ENCODE assay signal across 17 mouse cellular contexts in genomic region chr1:174004352-174005109, GRCm38 (mm10). TPM values are rescaled to one million over a fixed set of nuclear protein-coding genes. Genes with fewer than 3 reads are reported as not detected.
"Had no signal": no experiment of that assay in that cellular context is flagged by ENCODE, and none has a peak within 500 bp of the region (broad histone marks: within the 10 kb centered on the region; RNA-seq: fewer than 3 reads in every experiment).

No protein-coding gene starts in this region.

RNA-seq across cellular contexts. Expression of gene Ifi202b, which starts 22.0 kb away (rescaled TPM):
- total RNA-seq: midbrain, postnatal 0 days had no signal
- polyA plus RNA-seq: liver, embryonic 12.5 days; liver, embryonic 14.5 days; liver, embryonic 16.5 days; lung, embryonic 14.5 days; lung, embryonic 16.5 days; midbrain, embryonic 10.5 days; midbrain, embryonic 13.5 days; midbrain, embryonic 15.5 days; midbrain, postnatal 0 days; neural tube, embryonic 11.5 days; neural tube, embryonic 13.5 days; neural tube, embryonic 15.5 days; spleen, adult 2 months had no signal

RNA-seq across cellular contexts. Expression of gene Ifi205, which starts 27.1 kb away (rescaled TPM):
- polyA plus RNA-seq: midbrain, embryonic 10.5 days; midbrain, embryonic 13.5 days; midbrain, postnatal 0 days; neural tube, embryonic 11.5 days; neural tube, embryonic 13.5 days; neural tube, embryonic 15.5 days had no signal

RNA-seq across cellular contexts. Expression of gene Olfr433, which starts 36.0 kb away (rescaled TPM):
- total RNA-seq: midbrain, postnatal 0 days had no signal
- polyA plus RNA-seq: lung, embryonic 14.5 days; lung, embryonic 16.5 days; midbrain, embryonic 10.5 days; midbrain, embryonic 13.5 days; midbrain, embryonic 15.5 days; midbrain, postnatal 0 days; myocyte; neural tube, embryonic 11.5 days; neural tube, embryonic 13.5 days; neural tube, embryonic 15.5 days; stomach, embryonic 14.5 days had no signal

RNA-seq across cellular contexts. Expression of gene Olfr432, which starts 44.5 kb away (rescaled TPM):
- total RNA-seq: midbrain, postnatal 0 days had no signal
- polyA plus RNA-seq: liver, embryonic 12.5 days; liver, embryonic 14.5 days; liver, embryonic 16.5 days; lung, embryonic 14.5 days; lung, embryonic 16.5 days; midbrain, embryonic 10.5 days; midbrain, embryonic 13.5 days; midbrain, embryonic 15.5 days; midbrain, postnatal 0 days; myocyte; neural tube, embryonic 11.5 days; neural tube, embryonic 13.5 days; neural tube, embryonic 15.5 days; stomach, embryonic 14.5 days; stomach, embryonic 16.5 days; thymus, postnatal 0 days had no signal
